Mouse (Mus musculus): ENCODE results near the gene Gpc6. TPM values are rescaled to one million over a fixed set of nuclear protein-coding genes. Genes with fewer than 3 reads are reported as not detected.

Gpc6 gene
- total and polyA plus RNA-seq, 3 experiments = 4.6 to 10.3 (median 8.0) TPM

DNA sequence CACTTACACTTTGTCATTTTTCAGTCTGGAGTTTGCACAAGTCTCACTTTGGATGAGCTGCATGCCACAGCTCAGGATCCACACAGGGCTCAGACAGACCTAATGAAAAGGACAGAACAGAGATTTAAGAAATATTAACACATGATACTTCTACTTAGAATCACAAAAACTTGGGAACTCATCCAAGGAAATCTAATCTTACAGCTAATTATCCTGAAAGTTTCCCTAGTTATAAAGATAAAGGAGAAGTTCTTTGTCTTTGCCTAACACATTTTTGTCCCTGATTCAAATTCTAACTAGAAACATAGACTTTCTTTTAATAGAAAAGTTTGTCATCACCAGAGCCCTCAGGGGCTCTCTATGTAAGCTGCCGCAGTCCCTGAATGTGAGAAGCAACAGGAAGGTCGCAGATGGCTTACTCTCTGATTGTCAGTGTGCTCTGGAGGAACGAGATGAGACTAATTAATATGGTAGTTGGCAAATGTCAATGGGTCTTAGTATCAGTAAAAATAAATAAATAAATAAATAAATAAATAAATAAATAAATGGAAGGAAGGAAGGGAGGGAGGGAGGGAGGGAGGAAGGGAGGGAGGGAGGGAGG is 526.4 kb downstream of the Gpc6 start:
- WGBS = 48% methylated on average over 3 of the region's 3 CpGs
- no peaks in the 10 kb centered on the region for H3K4me1 ChIP-seq (ENCODE audit: control insufficient read depth, insufficient read depth, low read length)
- no peak for TF ChIP-seq POLR2A (IDR thresholded peaks at IDR 0.05; ENCODE audit: insufficient read depth, low read depth, low read length)
- TF ChIP-seq CTCF (IDR thresholded peaks at IDR 0.05) = no peak
- no peak for TF ChIP-seq EP300 (IDR thresholded peaks at IDR 0.05; ENCODE audit: insufficient read depth, low read depth, low read length)
- intact Hi-C loops (cut with DNase I) = no loop called here
- DNase-seq = no peak
- no peaks in the 10 kb centered on the region for H3K79me2 ChIP-seq (replicated peaks; ENCODE audit: control insufficient read depth, insufficient read depth, low read length)
- no peaks in the 10 kb centered on the region for H3K36me3 ChIP-seq (ENCODE audit: control insufficient read depth, insufficient read depth, low read length)
- H3K4me3 ChIP-seq = no peak overlapping the region
- no peaks in the 10 kb centered on the region for H3K27me3 ChIP-seq (ENCODE audit: control insufficient read depth, insufficient read depth, low read length)
- no peak overlapping the region for H3K9ac ChIP-seq (ENCODE audit: low read depth, low read length)
- no peak overlapping the region for H3K27ac ChIP-seq

DNA sequence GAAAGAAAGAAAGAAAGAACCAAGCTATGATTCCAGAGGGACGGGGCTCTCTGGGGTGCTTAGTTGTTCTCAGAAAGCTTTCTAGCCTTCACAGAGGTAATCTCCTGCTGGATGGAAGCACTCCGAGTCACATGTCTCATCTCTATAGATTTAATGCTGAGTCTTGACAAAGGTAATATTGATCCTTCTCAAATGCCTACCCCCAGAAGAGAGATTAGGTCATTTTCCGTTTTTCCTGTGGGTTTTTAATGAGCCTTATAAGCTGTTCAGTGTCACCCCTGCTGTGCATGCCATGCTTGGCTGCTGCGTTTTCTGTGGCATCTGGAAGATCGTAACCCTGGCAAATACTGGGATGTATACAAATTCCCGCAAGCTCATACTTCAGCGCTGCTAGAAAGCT is 527.0 kb downstream of the Gpc6 start:
- intact Hi-C loops (cut with DNase I) = no loop called here
- H3K27me3 ChIP-seq (ENCODE audit: control insufficient read depth, insufficient read depth, low read length) = no peaks in the 10 kb centered on the region
- no peaks in the 10 kb centered on the region for H3K36me3 ChIP-seq (ENCODE audit: control insufficient read depth, insufficient read depth, low read length)
- no peaks in the 10 kb centered on the region for H3K4me1 ChIP-seq (ENCODE audit: control insufficient read depth, insufficient read depth, low read length)
- no peak overlapping the region for H3K4me3 ChIP-seq
- no peak overlapping the region for H3K9ac ChIP-seq (ENCODE audit: low read depth, low read length)
- 85% methylated on average over 7 of the region's 7 CpGs for WGBS
- DNase-seq = no peak
- no peak overlapping the region for H3K27ac ChIP-seq
- no peak for TF ChIP-seq POLR2A (IDR thresholded peaks at IDR 0.05; ENCODE audit: insufficient read depth, low read depth, low read length)
- no peak for TF ChIP-seq CTCF (IDR thresholded peaks at IDR 0.05)
- TF ChIP-seq EP300 (IDR thresholded peaks at IDR 0.05; ENCODE audit: insufficient read depth, low read depth, low read length) = no peak
- no peaks in the 10 kb centered on the region for H3K79me2 ChIP-seq (replicated peaks; ENCODE audit: control insufficient read depth, insufficient read depth, low read length)

DNA sequence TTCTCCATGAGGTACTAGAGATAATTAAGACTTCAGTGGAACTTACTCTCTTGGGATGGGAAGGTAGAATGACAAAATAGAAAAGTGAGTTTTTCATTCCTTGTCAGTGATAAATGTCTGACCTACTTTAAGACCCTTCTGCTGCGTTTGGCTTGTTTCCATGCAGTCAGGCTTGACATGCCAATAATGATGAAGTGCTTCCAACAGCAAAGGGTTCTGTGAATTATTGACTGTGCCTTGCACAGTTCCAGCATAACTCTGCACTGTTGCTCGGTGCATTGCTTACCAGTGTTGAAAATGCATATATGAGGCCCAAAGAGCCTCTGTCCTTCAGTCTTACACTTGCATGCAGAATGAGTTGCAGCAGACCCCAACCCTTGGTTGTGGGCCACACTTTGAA is 548.3 kb downstream of the Gpc6 start:
- Histone ChIP-seq H3K79me2 (replicated peaks; ENCODE audit: control insufficient read depth, insufficient read depth, low read length) (no peaks in the 10 kb centered on the region), H3K27me3 (ENCODE audit: control insufficient read depth, insufficient read depth, low read length) (no peaks in the 10 kb centered on the region), H3K36me3 (ENCODE audit: control insufficient read depth, insufficient read depth, low read length) (no peaks in the 10 kb centered on the region), H3K4me3 (no peak overlapping the region), H3K27ac (no peak overlapping the region), H3K4me1 (ENCODE audit: control insufficient read depth, insufficient read depth, low read length) (no peaks in the 10 kb centered on the region), H3K9ac (ENCODE audit: low read depth, low read length) (no peak overlapping the region)
- intact Hi-C loops (cut with DNase I) = no loop called here
- 69% methylated on average over 2 of the region's 2 CpGs for WGBS
- DNase-seq = no peak
- no peak for TF ChIP-seq EP300 (IDR thresholded peaks at IDR 0.05; ENCODE audit: insufficient read depth, low read depth, low read length)
- TF ChIP-seq CTCF (IDR thresholded peaks at IDR 0.05) = no peak
- TF ChIP-seq POLR2A (IDR thresholded peaks at IDR 0.05; ENCODE audit: insufficient read depth, low read depth, low read length) = no peak

DNA sequence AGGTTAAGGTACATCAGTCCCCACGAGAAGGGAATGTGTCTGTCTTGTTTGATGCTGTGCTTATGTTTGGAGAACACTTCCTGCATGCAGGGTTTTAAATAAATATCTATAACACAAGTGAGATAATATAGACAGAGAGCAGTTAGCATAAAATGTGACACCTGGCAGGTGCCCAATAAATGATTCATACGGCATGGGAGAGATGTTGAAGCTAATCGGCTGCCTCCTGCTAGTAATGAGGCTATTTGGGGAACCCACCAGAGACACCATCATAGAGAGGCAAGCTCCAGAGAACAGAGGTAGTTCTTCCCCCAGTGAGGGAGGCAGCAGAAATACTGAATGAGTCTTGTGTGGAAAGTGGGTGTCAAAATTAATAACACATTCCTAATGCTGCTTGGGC is 553.8 kb downstream of the Gpc6 start:
- Histone ChIP-seq H3K36me3 (ENCODE audit: control insufficient read depth, insufficient read depth, low read length) (no peaks in the 10 kb centered on the region), H3K9ac (ENCODE audit: low read depth, low read length) (no peak overlapping the region), H3K27me3 (ENCODE audit: control insufficient read depth, insufficient read depth, low read length) (no peaks in the 10 kb centered on the region), H3K79me2 (replicated peaks; ENCODE audit: control insufficient read depth, insufficient read depth, low read length) (no peaks in the 10 kb centered on the region), H3K4me1 (ENCODE audit: control insufficient read depth, insufficient read depth, low read length) (no peaks in the 10 kb centered on the region), H3K27ac (no peak overlapping the region), H3K4me3 (no peak overlapping the region)
- 36% methylated on average over 3 of the region's 3 CpGs for WGBS
- no peak for DNase-seq
- TF ChIP-seq CTCF (IDR thresholded peaks at IDR 0.05) (no peak), POLR2A (IDR thresholded peaks at IDR 0.05; ENCODE audit: insufficient read depth, low read depth, low read length) (no peak), EP300 (IDR thresholded peaks at IDR 0.05; ENCODE audit: insufficient read depth, low read depth, low read length) (no peak)
- intact Hi-C loops (cut with DNase I) = no loop called here

DNA sequence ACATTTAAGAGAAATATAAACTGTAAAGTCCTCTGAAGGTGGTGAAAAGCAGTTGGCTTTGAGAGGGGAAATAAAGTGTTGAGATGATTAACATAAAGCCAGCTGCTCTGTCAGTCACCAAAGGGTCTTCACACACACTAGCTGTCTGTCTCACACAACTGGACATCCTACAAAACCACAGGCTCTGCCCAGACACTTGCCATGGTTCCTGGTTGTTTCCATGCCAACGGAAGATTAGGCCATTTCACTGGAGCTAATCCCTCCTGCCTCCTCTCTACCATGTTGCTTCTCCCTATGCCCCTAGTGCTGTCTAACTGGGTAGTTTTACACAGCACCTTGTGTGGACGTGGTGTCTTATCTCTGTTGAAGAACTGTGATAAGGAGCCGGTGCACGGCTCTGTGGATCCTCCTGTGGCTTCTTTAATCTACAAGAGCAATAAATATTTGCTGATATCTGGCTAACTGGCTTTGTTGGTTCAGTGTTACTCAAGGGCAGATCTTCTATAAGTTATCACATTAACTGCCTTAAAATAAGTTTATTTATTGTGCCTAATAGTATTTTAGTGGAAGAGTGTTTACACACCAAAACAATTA is 562.1 kb downstream of the Gpc6 start:
- DNase-seq = no peak
- Histone ChIP-seq H3K4me3 (no peak overlapping the region), H3K36me3 (ENCODE audit: control insufficient read depth, insufficient read depth, low read length) (no peaks in the 10 kb centered on the region), H3K4me1 (ENCODE audit: control insufficient read depth, insufficient read depth, low read length) (no peaks in the 10 kb centered on the region), H3K9ac (ENCODE audit: low read depth, low read length) (no peak overlapping the region), H3K27me3 (ENCODE audit: control insufficient read depth, insufficient read depth, low read length) (no peaks in the 10 kb centered on the region), H3K27ac (no peak overlapping the region), H3K79me2 (replicated peaks; ENCODE audit: control insufficient read depth, insufficient read depth, low read length) (no peaks in the 10 kb centered on the region)
- WGBS = 52% methylated on average over 4 of the region's 4 CpGs
- intact Hi-C loops (cut with DNase I) = no loop called here
- TF ChIP-seq POLR2A (IDR thresholded peaks at IDR 0.05; ENCODE audit: insufficient read depth, low read depth, low read length) (no peak), CTCF (IDR thresholded peaks at IDR 0.05) (no peak)

DNA sequence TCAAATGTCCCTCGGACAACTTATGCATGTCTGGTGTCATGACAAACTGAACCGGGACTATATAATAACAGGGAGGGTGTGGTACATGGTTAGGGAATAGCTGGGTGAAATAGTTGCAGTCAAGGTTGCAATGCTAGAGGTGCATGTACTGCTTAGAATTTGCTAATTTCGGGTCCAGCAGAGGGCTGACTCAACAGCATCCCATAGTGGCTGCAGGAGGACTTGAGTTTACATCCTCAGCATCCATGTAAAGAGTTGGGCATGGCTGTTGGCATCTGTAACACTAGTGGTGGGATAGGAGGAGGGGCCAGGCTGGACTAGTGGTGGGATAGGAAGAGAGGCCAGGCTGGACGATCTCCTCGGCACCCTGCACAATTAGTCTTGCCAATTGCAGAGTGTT is 565.4 kb downstream of the Gpc6 start:
- intact Hi-C loops (cut with DNase I) = no loop called here
- Histone ChIP-seq H3K36me3 (ENCODE audit: control insufficient read depth, insufficient read depth, low read length) (no peaks in the 10 kb centered on the region), H3K4me1 (ENCODE audit: control insufficient read depth, insufficient read depth, low read length) (no peaks in the 10 kb centered on the region), H3K9ac (ENCODE audit: low read depth, low read length) (no peak overlapping the region), H3K79me2 (replicated peaks; ENCODE audit: control insufficient read depth, insufficient read depth, low read length) (no peaks in the 10 kb centered on the region), H3K27ac (no peak overlapping the region), H3K4me3 (no peak overlapping the region), H3K27me3 (ENCODE audit: control insufficient read depth, insufficient read depth, low read length) (no peaks in the 10 kb centered on the region)
- no peak for DNase-seq
- TF ChIP-seq CTCF (IDR thresholded peaks at IDR 0.05) (no peak), POLR2A (IDR thresholded peaks at IDR 0.05; ENCODE audit: insufficient read depth, low read depth, low read length) (no peak), EP300 (IDR thresholded peaks at IDR 0.05; ENCODE audit: insufficient read depth, low read depth, low read length) (no peak)
- 75% methylated on average over 5 of the region's 5 CpGs for WGBS
